Mouse (Mus musculus): ENCODE results near the gene 1700034I23Rik. TPM values are rescaled to one million over a fixed set of nuclear protein-coding genes. Genes with fewer than 3 reads are reported as not detected.

Gene 1700034I23Rik
- not detected in 2 replicates for polyA plus RNA-seq (2012; rRNA removed)

DNA sequence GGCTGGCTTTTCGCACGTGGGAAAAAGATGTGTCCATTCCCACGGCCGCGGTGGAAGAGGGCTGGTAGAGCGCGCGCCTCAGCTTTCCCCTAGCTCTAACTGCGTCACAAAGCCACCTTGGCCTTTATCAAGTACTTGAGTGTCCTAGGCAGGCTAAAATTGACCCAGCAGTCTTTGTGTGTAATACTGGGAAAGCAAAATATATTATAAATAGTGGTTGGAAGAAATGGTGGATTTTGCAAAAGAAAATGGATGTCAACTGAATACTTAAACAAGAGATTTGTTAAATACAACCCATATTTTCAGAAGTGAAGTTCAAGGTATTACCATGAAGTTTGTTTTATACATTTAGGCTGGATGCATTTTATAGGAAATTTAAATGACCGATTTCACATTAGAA is at the start of gene 1700034I23Rik:
Gene 1700034I23Rik (minus strand): TSS at position 101 of the 400 bp plus-strand sequence.

DNA sequence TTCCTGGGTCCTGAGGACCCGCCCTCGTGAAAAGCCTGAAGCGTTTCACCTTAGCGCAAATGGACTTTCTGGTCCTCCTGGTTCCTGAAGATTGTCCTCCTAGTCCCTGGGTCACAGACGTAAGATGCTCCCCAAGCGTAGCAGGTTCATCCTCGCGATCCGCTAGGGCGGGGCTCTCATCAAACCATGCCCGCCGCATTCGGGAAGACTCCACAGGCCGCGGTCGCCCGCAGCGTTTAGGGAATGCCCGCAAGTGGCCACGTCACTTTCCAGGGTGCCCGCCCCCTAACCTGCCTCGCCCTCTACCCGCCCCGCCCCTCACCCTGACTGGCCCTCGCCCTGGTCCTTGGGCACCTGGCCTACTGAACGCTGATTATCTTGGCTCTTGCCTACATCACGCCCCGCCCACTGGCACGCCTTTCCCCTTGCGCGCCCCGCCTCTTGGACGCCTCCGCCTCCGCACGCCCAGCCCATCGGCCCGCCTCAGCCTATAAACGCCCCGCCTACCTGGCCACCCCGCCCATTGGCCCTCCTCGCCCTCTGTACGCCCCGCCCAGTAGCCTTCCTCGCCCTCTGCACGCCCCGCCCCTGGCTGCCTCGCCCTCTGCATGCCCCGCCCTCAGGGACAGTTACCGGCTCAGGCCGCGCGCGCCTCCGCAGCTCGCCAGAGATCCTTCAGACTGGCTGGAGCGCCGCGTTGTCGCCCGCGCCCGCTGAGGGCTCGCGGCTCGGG is 47.0 kb upstream of the 1700034I23Rik start, which contains the start of gene Larp1b:
Gene Larp1b (plus strand): TSS at position 659 of the 733 bp plus-strand sequence.

Other genes starting within 250 kb of the 1700034I23Rik start
- gene Slc25a31, start 193.7 kb downstream of the 1700034I23Rik start, polyA plus RNA-seq (2012; rRNA removed), result 0.46 and 0.51 TPM in 2 replicates
- 22.6 and 37.6 TPM in 2 replicates for gene Hspa4l, start 158.0 kb downstream of the 1700034I23Rik start, polyA plus RNA-seq (2012; rRNA removed)
- gene Plk4, start 102.5 kb downstream of the 1700034I23Rik start, polyA plus RNA-seq (2012; rRNA removed), result 2.9 and 4.4 TPM in 2 replicates
- 1.6 TPM in 2 replicates for gene Mfsd8, start 55.7 kb downstream of the 1700034I23Rik start, polyA plus RNA-seq (2012; rRNA removed)
- 1.1 and 1.9 TPM in 2 replicates for gene Abhd18, start 55.6 kb downstream of the 1700034I23Rik start, polyA plus RNA-seq (2012; rRNA removed)
- gene Larp1b, start 47.3 kb upstream of the 1700034I23Rik start, polyA plus RNA-seq (2012; rRNA removed), result 7.3 and 11.0 TPM in 2 replicates
- gene Pgrmc2, start 180.5 kb upstream of the 1700034I23Rik start, polyA plus RNA-seq (2012; rRNA removed), result 27.7 and 40.0 TPM in 2 replicates

All from ovary, adult 2 months (tissue).